Mouse (Mus musculus): Measurements from ENCODE around the gene Gapvd1.

DNA sequence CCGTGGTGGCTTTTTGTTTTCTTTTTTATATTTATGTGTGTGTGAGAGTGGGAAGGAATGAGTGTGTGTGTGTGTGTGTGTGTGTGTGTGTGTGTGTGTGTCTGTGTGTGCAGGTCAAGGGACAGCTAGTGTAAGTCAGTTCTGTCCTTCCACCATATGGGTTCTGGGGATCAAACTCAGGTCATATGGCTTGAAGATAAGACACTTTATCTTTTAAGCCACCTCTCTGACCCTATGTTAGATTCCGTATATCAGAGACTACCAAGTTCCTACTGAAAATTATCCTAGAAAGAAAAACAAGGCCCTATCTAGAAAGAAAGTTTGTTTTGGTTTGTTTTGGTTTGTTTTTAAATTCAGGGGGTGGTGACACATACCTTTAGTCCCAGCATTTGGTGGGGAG, 7.1 kb upstream of the Gapvd1 start:
- no peak for TF ChIP-seq GATA1 (IDR thresholded peaks at IDR 0.05; ENCODE audit: borderline replicate concordance, low read length)
- TF ChIP-seq FLI1 (IDR thresholded peaks at IDR 0.05; ENCODE audit: low read length), result no peak
